Comparison of ENCODE assay signal across 15 mouse cellular contexts in genomic region chr17:5675951-5676350, GRCm38 (mm10).
DNase-seq lines count a peak whose midpoint lies in the region; TF ChIP-seq lines count a peak whose summit lies in the region.
"Had no signal": no experiment of that assay in that cellular context is flagged by ENCODE, and none has a peak within 500 bp of the region (broad histone marks: within the 10 kb centered on the region; RNA-seq: fewer than 3 reads in every experiment).

No protein-coding gene starts in this region.

- WGBS in heart, adult 2 months = 47% methylated on average over 8 of the region's 8 CpGs

- H3K27me3 ChIP-seq in heart, adult 2 months (ENCODE audit: control insufficient read depth, insufficient read depth, low read length) = no peaks in the 10 kb centered on the region
- H3K27me3 ChIP-seq: forebrain, embryonic 15.5 days; heart, embryonic 15.5 days; hindbrain, embryonic 13.5 days; intestine, embryonic 15.5 days; liver, embryonic 12.5 days had no signal

- H3K4me1 ChIP-seq in heart, adult 2 months (ENCODE audit: control insufficient read depth, insufficient read depth, low read length) = no peaks in the 10 kb centered on the region
- H3K4me1 ChIP-seq: heart, embryonic 15.5 days; intestine, embryonic 15.5 days; midbrain, embryonic 12.5 days had no signal

- DNase-seq in heart, adult 2 months = no peak
- DNase-seq in heart, postnatal 14 days = no peak
- DNase-seq in layer of hippocampus, adult 2 months (ENCODE audit: low spot score in 2 of 2) = no peak
- DNase-seq in layer of hippocampus, adult 11-12 months (ENCODE audit: low spot score) = no peak
- peak; percentile 29 for DNase-seq in thymus, postnatal 14 days
- no peak for DNase-seq in thymus, postnatal 0 days (ENCODE audit: low spot score)
- DNase-seq in frontal cortex, postnatal 14 days (ENCODE audit: low spot score in 2 of 2) = no peak
- DNase-seq: cerebellum, adult 8-10 months; right cerebral cortex, postnatal 4 days had no signal

- no peak for TF ChIP-seq EP300 in heart, adult 2 months (IDR thresholded peaks at IDR 0.05; ENCODE audit: insufficient read depth, low read depth, low read length)

- H3K27ac ChIP-seq in heart, adult 2 months = no peak overlapping the region
- peak overlapping the region; percentile 10; the same call in 1 of the 2 replicates for H3K27ac ChIP-seq in layer of hippocampus, adult 2 months
- H3K27ac ChIP-seq: forebrain, embryonic 15.5 days; heart, embryonic 15.5 days; hindbrain, embryonic 13.5 days; intestine, embryonic 15.5 days; liver, embryonic 12.5 days; midbrain, embryonic 12.5 days had no signal

- H3K36me3 ChIP-seq in heart, adult 2 months (ENCODE audit: control insufficient read depth, insufficient read depth, low read length) = no peaks in the 10 kb centered on the region
- H3K36me3 ChIP-seq: forebrain, embryonic 15.5 days; heart, embryonic 15.5 days; hindbrain, embryonic 13.5 days; intestine, embryonic 15.5 days; liver, embryonic 12.5 days; midbrain, embryonic 12.5 days had no signal

- H3K4me3 ChIP-seq in heart, adult 2 months = no peak overlapping the region
- H3K4me3 ChIP-seq in layer of hippocampus, adult 2 months = no peak overlapping the region
- H3K4me3 ChIP-seq: forebrain, embryonic 15.5 days; heart, embryonic 15.5 days; hindbrain, embryonic 13.5 days; intestine, embryonic 15.5 days; liver, embryonic 12.5 days; midbrain, embryonic 12.5 days had no signal

- peak; percentile 58 for TF ChIP-seq CTCF in heart, adult 2 months (IDR thresholded peaks at IDR 0.05)
- peak; percentile 67 for TF ChIP-seq CTCF in layer of hippocampus, adult 2 months (conservative IDR thresholded peaks at IDR 0.05)

- no peak for TF ChIP-seq POLR2A in heart, adult 2 months (IDR thresholded peaks at IDR 0.05; ENCODE audit: insufficient read depth, low read depth, low read length)

- H3K79me2 ChIP-seq in heart, adult 2 months (replicated peaks; ENCODE audit: control insufficient read depth, insufficient read depth, low read length) = no peaks in the 10 kb centered on the region

- intact Hi-C loops in heart, adult 2 months (cut with DNase I) = no loop called here
- intact Hi-C loops in heart, postnatal 14 days (cut with DNase I) = no loop called here

- H3K9ac ChIP-seq in heart, adult 2 months (ENCODE audit: low read depth, low read length) = no peak overlapping the region
- H3K9ac ChIP-seq: forebrain, embryonic 15.5 days; heart, embryonic 15.5 days; hindbrain, embryonic 13.5 days; intestine, embryonic 15.5 days; liver, embryonic 12.5 days; midbrain, embryonic 12.5 days had no signal
